In the genomic region with DNA sequence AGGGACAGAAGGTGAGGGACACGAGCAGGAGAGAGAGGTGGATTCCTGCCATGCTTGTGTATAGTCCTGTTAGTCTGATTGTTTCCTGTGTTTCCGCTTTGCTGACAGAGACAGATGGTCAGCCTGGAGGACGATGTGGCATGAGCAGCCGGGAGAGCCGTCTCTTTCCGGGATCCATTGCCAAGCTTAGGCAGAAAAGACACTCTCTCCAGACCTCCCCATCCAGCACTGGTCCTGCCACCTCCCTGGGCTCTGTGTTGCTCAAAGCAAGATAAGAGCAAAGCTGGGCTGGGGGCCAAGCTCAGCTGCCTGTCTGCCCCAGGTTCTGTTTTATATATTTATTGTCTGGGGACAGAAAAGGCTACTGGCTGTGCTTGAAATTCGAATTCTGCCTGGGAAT, we compare ENCODE assay signal across 7 mouse cellular contexts. TPM values are rescaled to one million over a fixed set of nuclear protein-coding genes. Genes with fewer than 3 reads are reported as not detected.
DNase-seq lines count a peak whose midpoint lies in the region; ATAC-seq and TF ChIP-seq lines count a peak whose summit lies in the region.

No protein-coding gene starts in this region.

- no peak overlapping the region for H3K4me3 ChIP-seq in stomach, embryonic 14.5 days (ENCODE audit: low read depth, low read length)
- no peak overlapping the region for H3K4me3 ChIP-seq in stomach, postnatal 0 days (ENCODE audit: low read depth, low read length)
- no peak overlapping the region for H3K4me3 ChIP-seq in hindbrain, embryonic 14.5 days (replicated peaks; ENCODE audit: low read length)
- no peak overlapping the region for H3K4me3 ChIP-seq in liver, postnatal 0 days (ENCODE audit: low read depth, low read length)

- no peak overlapping the region; the same call in 1 of the 2 replicates for H3K9ac ChIP-seq in stomach, embryonic 14.5 days (replicated peaks; ENCODE audit: low read depth, low read length)
- no peak overlapping the region for H3K9ac ChIP-seq in stomach, postnatal 0 days (ENCODE audit: low read length)
- H3K9ac ChIP-seq in hindbrain, embryonic 14.5 days = no peak overlapping the region
- H3K9ac ChIP-seq in liver, postnatal 0 days (replicated peaks) = no peak overlapping the region

- DNase-seq in stomach, postnatal 0 days (ENCODE audit: low spot score) = no peak
- peak; percentile 93 to 96 for DNase-seq in cerebellum, postnatal 25 days
- peak; percentile 32 for DNase-seq in hindbrain, embryonic 14.5 days (ENCODE audit: low spot score)
- peak; percentile 51 for DNase-seq in liver, postnatal 0 days
- no peak for DNase-seq in thymus, adult 18-20 months
- DNase-seq in T-cell, adult 2 months (ENCODE audit: low spot score) = no peak

- ATAC-seq in stomach, embryonic 14.5 days (ENCODE audit: insufficient number of reproducible peaks, insufficient read depth, low FRiP score, low read depth) = no peak
- ATAC-seq in stomach, postnatal 0 days (ENCODE audit: low FRiP score, low TSS enrichment) = no peak
- ATAC-seq in hindbrain, embryonic 14.5 days (ENCODE audit: low FRiP score) = peak; percentile 42; the same call in 1 of the 2 replicates
- peak; percentile 58 for ATAC-seq in liver, postnatal 0 days

- no peak overlapping the region for H3K4me2 ChIP-seq in stomach, embryonic 14.5 days (replicated peaks; ENCODE audit: low read depth, low read length)
- H3K4me2 ChIP-seq in stomach, postnatal 0 days (replicated peaks; ENCODE audit: low read depth) = no peak overlapping the region
- H3K4me2 ChIP-seq in hindbrain, embryonic 14.5 days (replicated peaks) = no peak overlapping the region
- no peak overlapping the region for H3K4me2 ChIP-seq in liver, postnatal 0 days (ENCODE audit: low read depth, low read length)

- H3K36me3 ChIP-seq in stomach, embryonic 14.5 days (ENCODE audit: control insufficient read depth, insufficient read depth, low read length) = peaks cover 59% of the 10 kb centered on the region
- H3K36me3 ChIP-seq in stomach, postnatal 0 days (ENCODE audit: control insufficient read depth, insufficient read depth, low read length) = peaks cover 41% of the 10 kb centered on the region
- peaks cover 64% of the 10 kb centered on the region for H3K36me3 ChIP-seq in hindbrain, embryonic 14.5 days (replicated peaks; ENCODE audit: control insufficient read depth, insufficient read depth)
- H3K36me3 ChIP-seq in liver, postnatal 0 days (replicated peaks; ENCODE audit: insufficient read depth, low read length) = peaks cover 59% of the 10 kb centered on the region

- H3K4me1 ChIP-seq in stomach, embryonic 14.5 days (ENCODE audit: control insufficient read depth, insufficient read depth, low read length) = no peaks in the 10 kb centered on the region
- H3K4me1 ChIP-seq in stomach, postnatal 0 days (replicated peaks; ENCODE audit: control insufficient read depth, insufficient read depth) = no peaks in the 10 kb centered on the region
- H3K4me1 ChIP-seq in hindbrain, embryonic 14.5 days (replicated peaks; ENCODE audit: control insufficient read depth, insufficient read depth, low read length) = no peaks in the 10 kb centered on the region
- peaks cover 3% of the 10 kb centered on the region; the same call in 1 of the 2 replicates for H3K4me1 ChIP-seq in liver, postnatal 0 days (ENCODE audit: insufficient read depth)

- no peaks in the 10 kb centered on the region for H3K9me3 ChIP-seq in stomach, embryonic 14.5 days (ENCODE audit: control insufficient read depth, low read depth, low read length)
- no peaks in the 10 kb centered on the region for H3K9me3 ChIP-seq in stomach, postnatal 0 days (ENCODE audit: control insufficient read depth, low read length)
- no peaks in the 10 kb centered on the region for H3K9me3 ChIP-seq in hindbrain, embryonic 14.5 days (ENCODE audit: control insufficient read depth, low read length)
- no peaks in the 10 kb centered on the region for H3K9me3 ChIP-seq in liver, postnatal 0 days (ENCODE audit: low read length)

- no peaks in the 10 kb centered on the region for H3K27me3 ChIP-seq in stomach, embryonic 14.5 days (ENCODE audit: control insufficient read depth, insufficient read depth, low read length)
- H3K27me3 ChIP-seq in stomach, postnatal 0 days (ENCODE audit: control insufficient read depth, insufficient read depth, low read length) = no peaks in the 10 kb centered on the region
- H3K27me3 ChIP-seq in hindbrain, embryonic 14.5 days (ENCODE audit: control insufficient read depth, insufficient read depth, low read length) = no peaks in the 10 kb centered on the region
- no peaks in the 10 kb centered on the region for H3K27me3 ChIP-seq in liver, postnatal 0 days (ENCODE audit: insufficient read depth, low read length)

- no peak for TF ChIP-seq CTCF in stomach, postnatal 0 days (IDR thresholded peaks at IDR 0.05; ENCODE audit: low read depth)
- TF ChIP-seq CTCF in liver, postnatal 0 days (IDR thresholded peaks at IDR 0.05; ENCODE audit: low read depth) = no peak

- WGBS in stomach, embryonic 14.5 days = 31% methylated on average over 7 of the region's 7 CpGs
- WGBS in stomach, postnatal 0 days = 33% methylated on average over 7 of the region's 7 CpGs
- WGBS in hindbrain, embryonic 14.5 days = 52% methylated on average over 7 of the region's 7 CpGs
- 64% methylated on average over 7 of the region's 7 CpGs for whole genome bisulfite sequencing in liver, postnatal 0 days (ENCODE audit: insufficient replicate concordance)

- peak overlapping the region; percentile 33; the same call in 1 of the 2 replicates for H3K27ac ChIP-seq in stomach, embryonic 14.5 days (ENCODE audit: low read length)
- no peak overlapping the region; the same call in 1 of the 2 replicates for H3K27ac ChIP-seq in stomach, postnatal 0 days (replicated peaks)
- peak overlapping the region; percentile 71 for H3K27ac ChIP-seq in hindbrain, embryonic 14.5 days
- H3K27ac ChIP-seq in liver, postnatal 0 days (ENCODE audit: low read depth) = no peak overlapping the region

- TF ChIP-seq EP300 in stomach, postnatal 0 days (optimal IDR thresholded peaks at IDR 0.05) = no peak
- no peak for TF ChIP-seq EP300 in liver, postnatal 0 days (IDR thresholded peaks at IDR 0.05; ENCODE audit: low read depth)

RNA-seq across cellular contexts. Expression of a gene that starts 12.1 kb away (rescaled TPM):
- 111 and 120 TPM in 2 replicates for polyA plus RNA-seq in stomach, embryonic 14.5 days (2014; fragmentation: Nextera tagmentation; extraction: Ambion mirVana)
- polyA plus RNA-seq in stomach, postnatal 0 days (2015; fragmentation: Nextera tagmentation; extraction: Ambion mirVana) = 29.2 and 31.2 TPM in 2 replicates
- polyA plus RNA-seq in hindbrain, embryonic 14.5 days (2014; fragmentation: Nextera tagmentation; extraction: Ambion mirVana) = 17.7 and 18.7 TPM in 2 replicates
- 38.4 and 41.4 TPM in 2 replicates for polyA plus RNA-seq in liver, postnatal 0 days (2015; fragmentation: Nextera tagmentation; extraction: Ambion mirVana)

RNA-seq across cellular contexts. Expression of a gene that starts 24.8 kb away (rescaled TPM):
- 23.8 and 26.9 TPM in 2 replicates for polyA plus RNA-seq in stomach, embryonic 14.5 days (2014; fragmentation: Nextera tagmentation; extraction: Ambion mirVana)
- polyA plus RNA-seq in stomach, postnatal 0 days (2015; fragmentation: Nextera tagmentation; extraction: Ambion mirVana) = 28.9 and 30.4 TPM in 2 replicates
- polyA plus RNA-seq in hindbrain, embryonic 14.5 days (2014; fragmentation: Nextera tagmentation; extraction: Ambion mirVana) = 7.3 and 7.9 TPM in 2 replicates
- 13.2 and 13.3 TPM in 2 replicates for polyA plus RNA-seq in liver, postnatal 0 days (2015; fragmentation: Nextera tagmentation; extraction: Ambion mirVana)

RNA-seq across cellular contexts. Expression of a gene that starts 50.5 kb away (rescaled TPM):
- 10.3 and 10.4 TPM in 2 replicates for polyA plus RNA-seq in stomach, embryonic 14.5 days (2014; fragmentation: Nextera tagmentation; extraction: Ambion mirVana)
- polyA plus RNA-seq in stomach, postnatal 0 days (2015; fragmentation: Nextera tagmentation; extraction: Ambion mirVana) = 7.3 and 7.5 TPM in 2 replicates
- 3.0 and 3.3 TPM in 2 replicates for polyA plus RNA-seq in hindbrain, embryonic 14.5 days (2014; fragmentation: Nextera tagmentation; extraction: Ambion mirVana)
- 2.8 and 3.7 TPM in 2 replicates for polyA plus RNA-seq in liver, postnatal 0 days (2015; fragmentation: Nextera tagmentation; extraction: Ambion mirVana)

Comparison
In these comparisons a context has a peak if more than half of its experiments do, and no peak if none do; other contexts are left out.
1. H3K27ac ChIP-seq: peak in stomach, embryonic 14.5 days (single experiment) and hindbrain, embryonic 14.5 days (single experiment); none in stomach, postnatal 0 days (single experiment) and liver, postnatal 0 days (single experiment).
2. ATAC-seq: peak in hindbrain, embryonic 14.5 days (single experiment) and liver, postnatal 0 days (single experiment); none in stomach, embryonic 14.5 days (single experiment) and stomach, postnatal 0 days (single experiment).
3. DNase-seq: peak in cerebellum, postnatal 25 days (2 of 2), hindbrain, embryonic 14.5 days (single experiment) and liver, postnatal 0 days (single experiment); none in stomach, postnatal 0 days (single experiment), thymus, adult 18-20 months (0 of 2) and T-cell, adult 2 months (single experiment).